Mouse (Mus musculus) heart, embryonic 15.5 days (tissue): Measurements from ENCODE around the gene Zfp981. TPM values are rescaled to one million over a fixed set of nuclear protein-coding genes. Genes with fewer than 3 reads are reported as not detected.
A peak's percentile ranks its signal among the peaks of the same experiment; 100 is the strongest.
"Not testable (repeated sequence)": the region's sequence is repeated elsewhere in the genome, so short reads cannot be mapped to it uniquely, and the experiment has no call there.

Source experiments
- ATAC-seq: fragments of 200-750 bp; cut with Nextera tagmentation; replicated peaks from 2 replicates; pipeline ENCODE4 v1.8.0; 2017; ENCODE audit warnings: low read depth, moderate TSS enrichment; ENCODE audit not compliant: insufficient number of reproducible peaks, insufficient read depth, low FRiP score
- H3K27ac ChIP-seq: fragments of 300-500 bp; sonication (generic); 2 replicates; pipeline ENCODE4 v1.5.1; 2015; ENCODE audit warnings: mild to moderate bottlenecking, inconsistent platforms
- H3K27me3 ChIP-seq: fragments of 300-500 bp; sonication (generic); 2 replicates; pipeline ENCODE4 v1.6.1; 2015; ENCODE audit warnings: inconsistent platforms
- H3K36me3 ChIP-seq: fragments of 300-500 bp; sonication (generic); 2 replicates; pipeline ENCODE4 v1.6.1; 2015; ENCODE audit warnings: mild to moderate bottlenecking, inconsistent platforms
- H3K4me1 ChIP-seq: fragments of 300-500 bp; sonication (generic); replicated peaks from 2 replicates; pipeline ENCODE4 v1.6.1; 2015; ENCODE audit warnings: inconsistent platforms
- H3K4me2 ChIP-seq: fragments of 300-500 bp; sonication (generic); 2 replicates; pipeline ENCODE4 v1.6.1; 2015; ENCODE audit warnings: inconsistent platforms, mild to moderate bottlenecking, moderate library complexity
- H3K4me3 ChIP-seq: fragments of 300-500 bp; sonication (generic); 2 replicates; pipeline ENCODE4 v1.5.1; 2015; ENCODE audit warnings: mild to moderate bottlenecking, inconsistent platforms
- H3K9ac ChIP-seq: fragments of 300-500 bp; sonication (generic); 2 replicates; pipeline ENCODE4 v1.6.1; 2015; ENCODE audit warnings: mild to moderate bottlenecking, inconsistent platforms
- H3K9me3 ChIP-seq: fragments of 300-500 bp; sonication (generic); replicated peaks from 2 replicates; pipeline ENCODE4 v1.6.1; 2016; ENCODE audit warnings: inconsistent platforms
- WGBS: fragments of 180-500 bp; shearing (Covaris S2); methylation state at CpG from one replicate; pipeline ENCODE4 v1.1.7; 2015; ENCODE audit warnings: mixed read lengths; 5-methylcytosine and 5-hydroxymethylcytosine counted together
- polyA plus RNA-seq: library from polyadenylated mRNA; unstranded; fragments of >200 nt; fragmentation: Nextera tagmentation; extraction: Ambion mirVana; gene quantifications from 2 replicates; pipeline ENCODE4 v1.2.1, GENCODE M21; 2015

Zfp981 gene
- polyA plus RNA-seq, 1 experiment from 2014 or later: 0.08 TPM

- H3K27ac ChIP-seq, H3K4me2 ChIP-seq, H3K9ac ChIP-seq, H3K36me3 ChIP-seq, H3K4me3 ChIP-seq, ATAC-seq, H3K27me3 ChIP-seq, H3K4me1 ChIP-seq: not testable (repeated sequence)
- 90% methylated on average over 10 of the region's 12 CpGs for WGBS
- H3K9me3 ChIP-seq: peaks cover 13% of the 10 kb centered on the region
Observed at GRCm38 (mm10) chr4:146469984-146470383, 31.8 kb upstream of the Zfp981 start.

GRCm38 (mm10) chr4:146474181-146474580 lies 27.6 kb upstream of the Zfp981 start:
- not testable (repeated sequence) for H3K9ac ChIP-seq, H3K27ac ChIP-seq, H3K4me1 ChIP-seq, H3K36me3 ChIP-seq, H3K27me3 ChIP-seq, H3K4me3 ChIP-seq, H3K4me2 ChIP-seq
- H3K9me3 ChIP-seq: peaks cover 34% of the 10 kb centered on the region
- no CpG with 5 or more reads among the region's 1 CpGs for WGBS
- ATAC-seq: peak; percentile 21; the same call in 1 of the 2 replicates

- WGBS: 47% methylated on average over 77 of the region's 94 CpGs
- H3K27ac ChIP-seq, H3K4me3 ChIP-seq, H3K36me3 ChIP-seq, H3K4me2 ChIP-seq, H3K27me3 ChIP-seq, H3K9ac ChIP-seq, H3K4me1 ChIP-seq: not testable (repeated sequence)
- ATAC-seq: peak; percentile 80
- peaks cover 32% of the 10 kb centered on the region for H3K9me3 ChIP-seq
Observed at GRCm38 (mm10) chr4:146474716-146475676, 26.8 kb upstream of the Zfp981 start.

DNA sequence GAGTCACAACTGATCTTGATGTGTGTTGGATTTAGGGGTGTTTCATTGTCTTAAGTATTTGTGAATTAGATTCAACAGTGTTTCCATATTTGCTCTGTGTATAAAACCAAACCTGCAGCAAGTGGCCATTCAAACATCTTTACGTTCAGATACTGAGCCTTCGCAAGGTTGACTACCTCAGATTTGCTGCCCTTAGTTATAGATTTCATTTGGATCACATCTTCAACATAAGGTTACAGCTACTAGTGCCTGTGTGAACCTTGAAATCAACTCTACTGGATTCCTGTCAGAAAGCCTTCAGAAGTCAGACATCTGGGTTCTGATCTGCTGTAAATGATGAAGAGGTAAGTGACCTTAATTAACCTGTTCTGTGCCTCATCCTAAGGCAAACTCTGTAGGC lies 25.6 kb upstream of the Zfp981 start:
- not testable (repeated sequence) for H3K4me1 ChIP-seq, H3K4me3 ChIP-seq, H3K9ac ChIP-seq, H3K36me3 ChIP-seq, H3K27me3 ChIP-seq, H3K4me2 ChIP-seq, ATAC-seq, H3K27ac ChIP-seq
- WGBS: 92% methylated on average over 2 of the region's 2 CpGs
- peaks cover 39% of the 10 kb centered on the region for H3K9me3 ChIP-seq

DNA sequence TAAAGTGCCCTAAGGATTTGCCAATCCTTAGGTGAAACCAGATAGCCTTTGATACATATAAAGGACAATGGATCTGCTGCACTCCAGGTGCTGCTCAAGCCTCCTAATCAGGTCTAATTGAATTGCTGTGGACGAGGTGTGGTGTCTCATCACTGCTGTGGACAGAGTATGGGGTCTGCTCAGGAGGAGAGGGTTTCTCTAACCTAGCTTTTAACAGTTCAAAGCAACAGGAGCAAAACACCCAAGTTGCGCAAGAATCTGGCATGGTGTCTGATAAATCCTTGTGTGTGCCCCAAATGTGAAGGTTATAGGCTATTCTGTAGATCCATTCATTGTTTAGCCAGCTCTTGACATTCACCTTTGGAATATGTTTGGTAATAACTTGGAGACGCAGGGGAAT lies 24.9 kb upstream of the Zfp981 start:
- not testable (repeated sequence) for H3K4me1 ChIP-seq, H3K27ac ChIP-seq, H3K4me3 ChIP-seq, H3K27me3 ChIP-seq, H3K4me2 ChIP-seq, H3K36me3 ChIP-seq, H3K9ac ChIP-seq, ATAC-seq
- H3K9me3 ChIP-seq: peaks cover 44% of the 10 kb centered on the region
- 71% methylated on average over 3 of the region's 3 CpGs for WGBS

DNA sequence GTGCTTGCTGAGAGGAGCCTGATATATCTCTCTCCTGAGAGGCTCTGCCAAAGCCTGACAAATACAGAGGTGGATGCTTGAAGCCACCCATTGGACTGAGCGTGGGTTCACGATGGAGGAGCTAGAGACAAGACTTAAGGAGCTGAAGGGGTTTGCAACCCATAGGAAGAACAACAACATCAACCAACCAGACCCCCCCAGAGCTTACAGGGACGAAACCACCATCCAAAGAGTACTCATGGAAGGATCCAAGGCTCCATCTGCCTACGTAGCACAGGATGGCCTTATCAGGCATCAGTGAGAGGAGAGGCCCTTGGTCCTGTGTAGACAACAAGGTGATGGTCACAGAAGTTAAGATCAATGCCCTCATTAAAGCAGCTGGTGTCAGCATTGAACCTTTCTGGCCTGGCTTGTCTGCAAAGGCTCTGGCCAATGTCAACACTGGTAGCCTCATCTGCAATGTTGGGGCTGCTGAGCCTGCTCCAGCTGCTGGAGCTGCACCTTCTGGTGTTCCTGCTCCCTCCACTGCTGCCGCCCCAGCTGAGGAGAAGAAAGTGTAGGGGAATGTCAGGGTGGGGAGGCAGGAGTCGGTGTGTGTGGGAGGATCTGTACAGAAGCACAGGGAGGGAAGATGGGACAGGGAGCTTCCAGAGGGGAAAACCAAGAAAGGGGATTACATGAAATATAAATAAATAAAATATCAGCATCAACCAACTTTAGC lies 21.3 kb upstream of the Zfp981 start:
- H3K36me3 ChIP-seq, H3K4me1 ChIP-seq, H3K27ac ChIP-seq, H3K4me3 ChIP-seq, H3K4me2 ChIP-seq, H3K27me3 ChIP-seq, H3K9ac ChIP-seq: not testable (repeated sequence)
- 62% methylated on average over 6 of the region's 6 CpGs for WGBS
- peaks cover 57% of the 10 kb centered on the region for H3K9me3 ChIP-seq
- ATAC-seq: peak; percentile 40

DNA sequence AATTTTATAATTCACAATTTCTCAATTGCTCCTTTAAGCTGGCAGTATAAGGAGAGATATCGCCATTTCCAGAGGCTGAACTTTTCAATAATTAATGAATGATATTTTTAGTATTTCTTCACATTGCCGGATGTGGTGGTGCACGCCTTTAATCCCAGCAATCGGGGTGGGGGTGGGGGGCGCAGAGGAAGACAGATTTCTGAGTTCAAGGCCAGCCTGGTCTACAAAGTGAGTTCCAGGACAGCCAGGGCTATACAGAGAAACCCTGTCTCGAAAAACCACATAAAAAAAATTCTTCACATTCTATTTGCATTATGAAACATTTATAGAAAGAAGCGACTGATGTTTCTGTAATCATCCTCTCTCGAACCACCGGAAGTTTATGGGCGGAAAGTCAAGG lies 19.3 kb upstream of the Zfp981 start:
- ATAC-seq, H3K27ac ChIP-seq, H3K36me3 ChIP-seq, H3K9ac ChIP-seq, H3K4me1 ChIP-seq, H3K4me3 ChIP-seq, H3K27me3 ChIP-seq, H3K4me2 ChIP-seq: not testable (repeated sequence)
- WGBS: 82% methylated on average over 10 of the region's 10 CpGs
- peaks cover 46% of the 10 kb centered on the region for H3K9me3 ChIP-seq

GRCm38 (mm10) chr4:146483571-146484280 lies 18.1 kb upstream of the Zfp981 start:
- ATAC-seq: peak; percentile 51
- not testable (repeated sequence) for H3K4me1 ChIP-seq

DNA sequence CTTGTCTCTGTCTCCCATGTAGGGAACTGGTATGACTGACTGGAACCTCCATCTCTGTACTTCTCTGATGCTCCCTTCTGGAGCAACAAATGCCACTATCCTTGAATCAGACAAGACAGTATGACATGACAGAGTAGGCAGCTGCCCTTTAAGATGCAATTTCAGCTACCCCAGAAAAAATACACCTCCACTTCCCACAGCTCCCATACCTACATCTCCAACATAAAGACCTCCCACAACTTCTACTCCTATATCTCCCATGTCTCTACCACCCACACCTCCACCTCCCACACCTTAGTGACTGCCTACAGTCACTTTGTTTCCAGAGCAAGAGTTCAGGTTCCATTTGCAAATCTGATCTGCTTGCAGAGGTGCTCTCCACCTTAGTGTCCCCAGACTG lies 17.2 kb upstream of the Zfp981 start:
- ATAC-seq, H3K4me1 ChIP-seq, H3K4me3 ChIP-seq, H3K36me3 ChIP-seq, H3K4me2 ChIP-seq, H3K27me3 ChIP-seq, H3K9ac ChIP-seq, H3K27ac ChIP-seq: not testable (repeated sequence)
- peaks cover 43% of the 10 kb centered on the region for H3K9me3 ChIP-seq

More at GRCm38 (mm10) chr4:146483571-146484280, 18.1 kb upstream of the Zfp981 start:
- H3K9me3 ChIP-seq: peaks cover 43% of the 10 kb centered on the region
- 64% methylated on average over 13 of the region's 13 CpGs for WGBS
- H3K4me2 ChIP-seq, H3K36me3 ChIP-seq, H3K9ac ChIP-seq, H3K27ac ChIP-seq, H3K4me3 ChIP-seq, H3K27me3 ChIP-seq: not testable (repeated sequence)

- not testable (repeated sequence) for H3K27me3 ChIP-seq, H3K27ac ChIP-seq, H3K4me3 ChIP-seq, H3K4me2 ChIP-seq, H3K9ac ChIP-seq, H3K4me1 ChIP-seq, ATAC-seq, H3K36me3 ChIP-seq
- H3K9me3 ChIP-seq: peaks cover 41% of the 10 kb centered on the region
- WGBS: 59% methylated on average over 6 of the region's 6 CpGs
Observed at GRCm38 (mm10) chr4:146485183-146485939, 16.5 kb upstream of the Zfp981 start.

GRCm38 (mm10) chr4:146486753-146487152 lies 15.1 kb upstream of the Zfp981 start:
- H3K9ac ChIP-seq, H3K4me2 ChIP-seq, H3K4me3 ChIP-seq, H3K36me3 ChIP-seq, H3K4me1 ChIP-seq, H3K27ac ChIP-seq, H3K27me3 ChIP-seq: not testable (repeated sequence)
- 0 out of 2 replicates have a peak, but pooled peaks have one; percentile 3 for ATAC-seq
- peaks cover 39% of the 10 kb centered on the region for H3K9me3 ChIP-seq
- 53% methylated on average over 1 of the region's 1 CpGs for WGBS
